Mouse (Mus musculus) layer of hippocampus, adult 9-11 months (tissue): Measurements from ENCODE around the gene Ciao1.
"Not testable (repeated sequence)": the region's sequence is repeated elsewhere in the genome, so short reads cannot be mapped to it uniquely, and the experiment has no call there.

ENCODE experiments used
- DNase-seq: peaks from one replicate; pipeline ENCODE4 v3.0.0; 2022

The Ciao1 gene

GRCm38 (mm10) chr2:127248334-127249004, 853 bp upstream of the Ciao1 start:
- DNase-seq, result peak; percentile 38

DNA sequence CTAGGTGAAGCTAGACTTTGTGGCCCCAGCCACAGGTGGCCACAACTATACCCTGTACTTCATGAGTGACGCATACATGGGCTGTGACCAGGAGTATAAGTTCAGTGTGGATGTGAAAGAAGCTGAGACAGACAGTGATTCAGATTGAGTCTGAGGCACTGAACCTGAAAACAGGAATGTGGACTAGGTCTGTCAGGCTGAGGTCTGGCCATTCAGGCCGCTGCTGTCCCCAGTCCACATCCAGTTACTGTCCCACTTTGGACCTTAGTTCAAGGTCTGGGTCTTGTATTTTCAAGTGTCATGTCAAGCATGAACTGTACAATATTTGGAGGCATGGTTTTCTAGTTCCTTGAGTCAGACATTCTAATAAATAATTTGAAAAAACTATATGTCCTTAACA, 7.6 kb downstream of the Ciao1 start:
- DNase-seq, result no peak

DNA sequence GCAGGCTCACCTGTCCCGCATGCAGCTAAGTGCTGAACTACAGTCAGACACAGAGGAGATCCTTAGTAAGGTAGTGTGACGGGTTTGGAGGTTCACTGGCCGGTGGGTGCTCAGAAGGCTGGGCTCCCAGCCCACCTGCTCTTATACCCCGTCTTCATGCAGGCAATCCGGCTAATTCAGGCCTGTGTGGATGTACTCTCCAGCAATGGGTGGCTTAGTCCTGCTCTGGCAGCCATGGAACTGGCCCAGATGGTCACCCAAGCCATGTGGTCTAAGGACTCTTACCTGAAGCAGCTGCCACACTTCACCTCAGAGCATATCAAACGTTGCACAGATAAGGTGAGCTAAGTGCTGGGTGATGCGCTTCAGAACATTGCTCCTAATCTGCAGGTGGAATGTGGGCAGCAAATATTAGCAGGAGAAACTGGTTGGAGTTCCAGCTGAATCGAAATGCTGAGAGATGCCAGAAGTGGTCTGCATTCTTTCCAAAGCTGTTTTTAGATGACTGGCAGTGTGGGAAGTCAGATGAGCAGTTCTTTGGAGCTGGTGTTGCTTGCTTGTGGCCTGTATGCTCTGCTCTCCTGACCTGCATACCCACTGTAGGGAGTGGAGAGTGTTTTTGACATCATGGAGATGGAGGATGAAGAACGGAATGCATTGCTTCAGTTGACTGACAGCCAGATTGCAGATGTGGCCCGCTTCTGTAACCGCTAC, 9.6 kb downstream of the Ciao1 start:
- no peak for DNase-seq

DNA sequence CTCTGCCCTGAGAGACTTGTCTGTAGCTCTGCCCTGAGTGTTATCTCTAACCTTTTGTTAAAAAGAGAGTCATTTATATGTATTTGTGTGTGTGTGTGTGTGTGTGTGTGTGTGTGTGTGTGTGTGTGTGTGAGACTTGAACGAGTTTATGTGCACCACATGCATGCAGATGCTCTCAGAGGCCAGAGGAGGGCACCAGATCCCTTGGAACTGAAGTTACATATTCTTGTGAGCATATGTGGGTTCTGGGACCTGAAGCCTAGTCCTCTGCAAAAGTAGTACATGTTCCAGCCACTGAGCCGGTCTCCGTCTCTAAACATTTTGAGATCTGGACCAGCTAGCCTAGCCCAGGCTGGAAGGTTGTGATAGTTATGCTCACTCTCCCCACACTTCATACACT, 22.4 kb downstream of the Ciao1 start:
- DNase-seq, result no peak

- DNase-seq, result no peak
These were observed 29.9 kb downstream of the Ciao1 start for GRCm38 (mm10) chr2:127217746-127218145.

DNA sequence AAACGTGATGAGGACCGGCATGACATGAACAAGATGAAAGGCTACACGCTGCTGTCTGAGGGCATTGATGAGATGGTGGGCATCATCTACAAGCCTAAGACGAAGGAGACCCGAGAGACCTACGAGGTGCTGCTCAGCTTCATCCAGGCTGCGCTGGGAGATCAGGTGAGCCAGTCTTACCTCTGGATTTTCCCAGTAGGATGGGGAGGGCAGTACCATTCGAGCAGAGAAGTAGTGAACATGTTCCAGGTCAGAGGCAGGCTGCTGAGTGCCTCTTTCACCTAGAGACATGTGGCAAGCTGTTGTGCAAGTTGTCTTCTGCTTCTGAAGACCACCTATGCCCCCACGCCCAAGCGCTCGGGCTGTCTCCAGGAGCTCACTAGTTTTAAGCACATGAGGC, 36.9 kb downstream of the Ciao1 start:
- DNase-seq, result no peak

DNA sequence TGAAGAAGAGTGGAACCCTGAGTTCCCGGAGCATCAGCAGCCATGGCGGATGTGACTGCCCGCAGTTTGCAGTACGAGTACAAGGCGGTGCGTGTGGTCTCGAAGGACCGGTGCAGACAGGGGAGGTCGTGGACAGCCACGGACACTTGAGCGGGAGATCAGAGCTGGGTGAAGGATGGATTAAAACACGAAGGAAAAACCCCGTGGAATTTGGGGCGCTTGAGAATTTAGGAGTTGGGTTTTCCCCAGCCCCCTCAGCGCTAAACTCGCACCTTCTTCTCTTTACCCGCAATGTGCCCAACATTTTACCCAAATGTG, 39.2 kb downstream of the Ciao1 start:
- DNase-seq, result no peak

DNA sequence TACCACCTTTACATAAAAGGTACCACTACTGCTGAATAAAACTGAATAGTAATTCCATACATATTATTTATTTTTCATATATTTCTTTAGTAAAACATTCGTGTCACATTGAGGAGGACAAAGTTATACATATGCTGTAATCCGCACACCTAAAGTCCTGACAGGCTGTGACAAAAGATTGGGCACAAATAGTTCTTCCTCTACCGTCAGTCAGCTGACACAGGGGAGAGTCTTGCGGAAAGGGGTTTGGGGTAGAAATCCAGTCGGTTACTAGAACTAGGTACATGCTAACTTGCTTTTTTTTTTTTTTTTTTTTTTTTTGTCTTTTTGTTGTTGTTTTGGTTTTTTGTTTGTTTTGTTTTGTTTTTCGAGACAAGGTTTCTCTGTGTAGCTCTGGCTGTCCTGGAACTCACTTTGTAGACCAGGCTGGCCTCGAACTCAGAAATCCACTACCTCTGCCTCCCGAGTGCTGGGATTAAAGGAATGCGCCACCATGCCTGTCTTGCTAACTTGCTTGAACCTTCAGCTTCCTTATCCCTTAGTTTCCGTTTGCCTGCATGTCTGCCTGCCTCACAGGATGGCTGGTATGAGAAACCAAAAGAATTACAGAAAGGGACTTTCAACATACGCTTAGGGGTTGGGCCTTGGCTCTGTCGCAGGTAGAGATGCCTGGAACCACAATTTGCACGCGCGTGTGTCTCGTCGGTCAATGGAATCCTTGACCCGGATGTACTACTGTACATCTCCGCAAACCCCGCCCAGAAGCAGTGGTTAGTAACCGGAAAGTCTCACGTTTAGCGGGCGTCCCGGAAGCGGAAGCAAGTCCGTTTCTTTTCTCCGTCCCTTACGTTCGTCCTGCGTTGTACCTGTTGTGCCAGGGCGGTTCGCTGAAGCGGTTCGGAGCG, 39.8 kb downstream of the Ciao1 start, which contains the start of the genes 1810024B03Rik and Snrnp200:
Gene 1810024B03Rik, minus strand, starts transcription at position 734 of the 905 bp plus-strand sequence.
Gene Snrnp200, plus strand, starts transcription at position 840 of the 905 bp plus-strand sequence.
- peak; percentile 96 for DNase-seq

- DNase-seq, result no peak
These were observed 40.7 kb downstream of the Ciao1 start for GRCm38 (mm10) chr2:127206916-127207315.

GRCm38 (mm10) chr2:127205936-127206335, 41.7 kb downstream of the Ciao1 start:
- DNase-seq, result not testable (repeated sequence)

DNA sequence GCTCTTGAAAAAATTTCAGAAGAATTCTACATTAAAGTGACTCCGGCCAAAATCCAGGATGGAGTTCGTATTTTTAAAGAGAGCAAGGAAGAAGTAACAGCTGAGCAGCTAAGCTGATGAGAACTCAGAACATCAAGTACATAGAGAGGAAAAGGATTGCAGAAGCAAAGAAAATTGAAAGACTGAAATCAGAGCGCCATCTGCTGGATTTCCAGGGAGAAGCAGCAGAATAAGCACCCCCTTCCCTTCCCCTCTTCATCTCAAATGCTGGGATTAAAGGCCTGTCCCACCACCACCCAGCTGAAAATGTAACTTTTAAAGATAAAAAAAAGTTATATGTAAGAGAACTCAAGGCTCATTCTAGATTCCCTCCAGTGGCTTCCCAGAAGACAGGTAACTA, 42.7 kb downstream of the Ciao1 start:
- peak; percentile 20 for DNase-seq
